Mouse (Mus musculus) urinary bladder, adult 2 months (tissue): ENCODE results near the gene 4930578C19Rik. TPM values are rescaled to one million over a fixed set of nuclear protein-coding genes. Genes with fewer than 3 reads are reported as not detected.
"Not testable (repeated sequence)": the region's sequence is repeated elsewhere in the genome, so short reads cannot be mapped to it uniquely, and the experiment has no call there.

Experiments
- DNase-seq: peaks from one replicate; pipeline ENCODE4 v3.0.0; 2022; ENCODE audit warnings: low spot score
- polyA plus RNA-seq: library from polyadenylated mRNA; depleted of rRNA; stranded (reverse); fragments of >200 nt; gene quantifications from 2 replicates; pipeline ENCODE4 v1.2.3, GENCODE M21; 2012; rRNA removed

Gene 4930578C19Rik
- 2.8 TPM in 2 replicates for polyA plus RNA-seq

DNA sequence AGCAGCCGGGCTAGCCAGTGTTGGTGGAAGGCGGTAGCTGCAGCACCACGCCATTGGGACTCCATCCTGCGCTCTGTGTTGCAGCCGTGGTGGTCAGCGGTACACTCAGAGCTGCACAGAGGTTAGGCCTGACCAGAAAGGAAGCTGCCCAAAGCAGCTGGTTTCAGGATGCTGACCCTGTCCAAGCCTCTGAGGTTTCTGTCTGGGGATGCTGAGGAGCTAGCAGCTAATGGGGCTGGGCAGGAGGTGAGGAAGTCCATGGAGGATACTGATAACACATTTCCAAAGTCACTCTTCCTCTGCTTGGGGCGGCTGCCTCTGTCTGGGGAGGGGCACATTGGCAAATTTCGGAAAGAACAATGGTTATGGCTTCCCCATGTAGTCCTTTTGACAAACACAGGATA, at the start of gene 4930578C19Rik:
4930578C19Rik (minus strand) TSS at position 200 of the 404 bp plus-strand sequence.
- DNase-seq, result no peak

DNA sequence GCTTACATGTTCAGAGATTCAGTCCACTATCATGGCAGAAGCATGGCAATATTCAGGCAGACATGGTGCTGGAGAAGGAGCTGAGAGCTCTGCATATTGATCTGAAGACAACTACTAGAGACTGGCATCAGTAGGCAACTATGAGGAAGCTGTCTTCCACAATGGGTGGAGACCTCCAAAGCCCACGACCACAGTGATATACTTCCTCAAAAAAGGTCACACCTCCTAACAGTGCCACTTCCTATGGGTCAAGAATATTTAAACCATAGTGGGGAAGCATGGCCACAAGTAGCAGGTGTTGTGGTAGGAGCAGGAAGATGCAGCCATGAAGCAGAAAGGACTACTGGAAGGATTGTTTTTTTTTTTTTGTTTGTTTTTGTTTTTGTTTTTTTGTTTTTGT, 6.5 kb upstream of the 4930578C19Rik start:
- no peak for DNase-seq

DNA sequence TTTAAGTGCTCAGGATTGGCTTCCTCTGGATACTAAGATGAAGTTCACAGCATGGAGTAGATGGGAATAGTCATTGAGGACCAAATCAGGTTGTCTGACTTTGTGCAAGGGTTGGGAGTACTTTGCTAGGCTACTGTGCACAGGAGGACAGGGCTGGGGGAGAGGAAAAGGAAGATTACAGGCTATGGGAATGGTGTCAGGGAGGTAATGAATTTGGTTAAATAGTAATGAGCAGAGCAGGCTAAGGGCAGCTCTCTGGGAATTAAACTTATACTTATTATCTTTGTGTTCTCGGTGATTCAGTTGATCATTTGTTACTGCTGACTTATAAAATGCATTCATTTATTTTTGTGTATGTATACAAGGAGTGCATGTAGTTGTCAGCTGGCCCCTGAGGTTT, 1.7 kb upstream of the 4930578C19Rik start:
- no peak for DNase-seq

DNA sequence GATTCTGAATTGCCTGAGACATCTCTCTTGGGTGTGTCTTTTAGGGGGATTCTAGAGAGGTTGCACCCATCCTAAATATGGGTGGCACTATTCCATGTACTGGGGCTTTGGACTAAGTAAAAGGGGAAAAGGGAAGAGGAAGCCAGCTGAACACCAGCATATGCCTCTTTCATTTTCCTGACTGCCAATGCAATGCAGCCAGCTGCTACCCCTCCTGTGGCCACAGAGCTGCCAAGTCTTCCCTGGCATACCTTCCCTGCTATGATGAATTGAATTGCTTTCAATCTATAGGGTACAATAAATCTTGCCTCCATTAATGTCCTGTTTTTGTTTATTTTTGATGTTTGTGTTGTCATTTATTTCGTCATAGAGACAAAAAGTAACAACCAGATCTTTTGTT, 9.6 kb downstream of the 4930578C19Rik start:
- no peak for DNase-seq

DNA sequence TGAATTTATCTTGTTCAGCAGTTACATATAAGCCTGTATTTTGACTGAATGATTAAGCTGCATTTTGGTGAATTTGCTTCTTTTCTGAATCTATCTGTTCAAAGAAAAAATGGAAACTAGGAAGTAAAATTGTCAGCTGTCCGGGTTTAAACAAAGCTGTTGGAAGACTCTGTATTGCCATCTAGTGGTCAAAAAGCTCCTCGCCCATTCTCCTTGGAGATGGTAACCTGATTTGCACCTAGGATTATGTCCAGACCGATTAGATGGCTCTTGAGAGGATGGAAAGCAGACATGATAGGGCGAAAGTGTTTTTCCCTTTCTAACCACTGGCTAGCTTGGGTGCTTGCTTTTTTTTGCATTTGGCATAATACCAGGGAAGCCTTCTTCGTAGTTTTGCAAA, 19.1 kb downstream of the 4930578C19Rik start:
- DNase-seq, result no peak

DNA sequence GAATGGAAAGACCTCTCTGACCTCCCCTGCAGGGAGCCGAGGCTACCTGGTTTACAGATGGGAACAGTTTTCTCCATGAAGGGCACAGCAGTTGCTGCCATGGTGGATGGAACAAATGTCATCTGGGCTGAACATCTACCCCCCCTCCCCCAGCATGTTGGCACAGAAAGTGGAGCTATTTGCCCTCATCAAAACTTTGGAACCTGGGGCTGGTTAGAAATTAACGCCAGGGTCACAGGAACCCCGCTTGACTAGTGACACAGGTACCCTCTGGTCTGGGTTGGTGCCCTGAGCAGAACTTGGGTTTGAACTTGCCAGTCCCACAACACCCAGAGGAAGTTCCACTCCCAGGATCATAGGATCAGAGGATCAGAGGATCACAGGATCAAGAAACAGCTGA, 35.7 kb downstream of the 4930578C19Rik start:
- no peak for DNase-seq

DNA sequence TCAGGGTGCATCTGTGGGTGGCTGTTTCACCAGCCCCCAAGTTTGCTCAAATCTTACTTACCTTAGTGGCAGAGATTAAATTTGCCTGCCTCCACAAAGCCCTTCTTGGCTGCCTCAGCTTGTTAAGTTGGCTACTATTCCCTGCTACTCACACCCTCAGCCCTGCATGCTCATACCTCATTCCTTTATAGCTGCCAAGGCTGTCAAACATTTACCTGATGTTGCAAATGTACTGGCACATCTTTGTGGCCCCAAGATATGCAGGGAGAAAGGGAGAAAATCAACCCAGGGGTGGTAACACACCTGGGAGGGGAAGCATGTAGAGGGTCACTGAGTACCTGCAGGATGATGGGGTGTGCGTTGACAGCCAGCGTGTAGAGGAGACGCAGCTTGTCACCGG, 38.0 kb downstream of the 4930578C19Rik start:
- DNase-seq, result no peak

DNA sequence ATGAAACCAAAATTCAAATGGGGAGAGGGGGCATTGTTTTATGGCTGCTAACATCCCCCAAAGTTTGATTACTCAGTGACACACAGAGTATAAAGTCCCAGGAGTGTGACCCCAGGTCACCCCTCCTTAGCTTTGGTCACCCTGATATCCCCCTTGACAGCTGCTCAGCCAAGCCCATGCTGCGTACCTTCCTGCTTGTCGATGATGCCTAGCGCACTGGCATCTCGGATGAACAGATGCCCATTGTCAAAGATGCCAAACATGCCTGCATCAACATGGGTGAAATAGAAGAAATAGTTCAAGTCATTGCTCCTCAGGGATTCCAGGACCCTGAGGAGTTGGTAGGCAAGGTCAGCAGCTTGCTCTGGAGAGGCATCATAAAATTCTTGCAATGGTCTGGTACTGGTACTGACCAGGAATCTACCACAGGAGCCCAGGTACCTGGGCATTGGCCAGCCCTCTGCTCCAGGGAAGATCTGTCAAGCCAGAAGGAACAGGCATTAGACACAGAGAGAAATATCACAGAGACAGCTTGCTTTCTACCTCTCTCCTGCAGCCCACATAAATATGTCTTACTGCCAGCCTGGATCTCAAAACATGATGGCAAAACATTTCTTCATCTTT, 40.9 kb downstream of the 4930578C19Rik start:
- DNase-seq, result no peak

DNA sequence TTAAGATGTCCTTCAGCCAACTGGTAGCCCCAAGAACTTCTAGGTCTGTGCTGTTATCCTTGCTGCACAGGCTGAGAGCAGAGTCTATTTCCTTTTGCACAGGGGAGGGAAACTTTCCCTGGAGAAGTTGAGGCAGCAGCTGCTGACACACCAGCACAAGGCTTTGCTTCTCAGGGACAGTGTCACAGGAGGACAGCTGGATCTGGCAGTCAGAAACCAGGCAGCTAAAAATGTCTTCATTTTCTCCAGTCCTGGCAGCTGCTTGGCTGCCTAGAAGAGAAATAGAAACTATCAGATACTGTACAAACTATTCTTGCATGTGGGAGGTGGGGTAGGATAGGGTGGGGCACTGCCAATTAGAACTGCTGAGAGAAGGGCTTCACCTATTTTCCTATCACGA, 42.2 kb downstream of the 4930578C19Rik start:
- DNase-seq, result no peak

DNA sequence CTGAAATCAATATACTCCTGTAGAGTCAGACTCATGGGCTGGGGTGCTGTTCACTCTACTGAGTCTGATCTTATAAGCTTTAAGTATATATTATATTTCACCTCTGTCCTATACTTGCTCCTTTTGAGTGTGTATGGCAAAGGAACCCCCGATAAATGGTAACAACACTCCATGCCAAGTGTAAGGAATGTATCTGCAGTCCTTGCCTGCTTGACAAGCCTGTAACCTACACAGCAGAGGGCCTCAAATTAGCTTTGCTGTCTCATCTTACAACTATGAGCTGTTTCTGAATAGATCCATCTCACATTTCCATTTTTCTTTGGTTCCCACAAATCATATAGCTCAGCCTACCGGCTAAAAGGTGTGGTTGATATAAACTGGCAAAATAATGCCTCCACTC, 46.6 kb downstream of the 4930578C19Rik start:
- DNase-seq, result no peak

DNA sequence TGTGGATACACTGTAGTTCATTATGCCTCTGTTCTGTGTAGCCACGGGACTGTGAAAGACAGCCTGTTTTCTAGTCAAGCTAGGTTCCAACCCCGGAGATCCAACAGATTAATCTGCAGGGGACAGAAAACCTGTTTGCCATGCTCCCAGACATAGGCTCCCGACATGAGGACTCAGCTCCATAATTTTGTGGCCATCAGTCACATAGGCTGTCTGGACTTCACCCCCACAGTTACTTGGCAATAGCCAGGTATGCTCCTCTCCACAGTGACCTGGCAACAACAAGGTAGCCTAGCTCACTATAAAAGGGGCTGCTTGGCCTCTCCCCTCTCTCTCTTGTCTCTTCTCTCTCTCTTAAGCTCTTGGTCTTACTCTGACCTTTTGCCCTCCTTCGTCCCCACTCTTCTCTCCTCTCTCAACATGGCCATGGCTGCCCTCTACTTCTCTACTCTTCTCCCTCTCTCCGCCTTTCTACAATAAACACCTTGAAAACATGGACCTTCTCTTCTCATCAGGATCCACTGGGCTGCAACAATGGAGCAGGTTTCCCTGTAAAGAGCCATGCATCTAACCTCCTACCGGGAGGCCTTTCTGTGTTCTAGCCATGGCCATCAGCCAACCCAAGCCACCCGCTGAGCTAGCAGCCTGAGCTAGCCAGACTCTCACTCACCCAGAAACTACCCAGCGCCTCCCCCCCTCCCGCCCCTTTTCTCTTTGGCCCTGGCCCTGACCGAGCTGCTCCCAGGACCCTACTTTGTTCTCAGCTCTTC, 49.9 kb downstream of the 4930578C19Rik start:
- DNase-seq, result no peak

DNA sequence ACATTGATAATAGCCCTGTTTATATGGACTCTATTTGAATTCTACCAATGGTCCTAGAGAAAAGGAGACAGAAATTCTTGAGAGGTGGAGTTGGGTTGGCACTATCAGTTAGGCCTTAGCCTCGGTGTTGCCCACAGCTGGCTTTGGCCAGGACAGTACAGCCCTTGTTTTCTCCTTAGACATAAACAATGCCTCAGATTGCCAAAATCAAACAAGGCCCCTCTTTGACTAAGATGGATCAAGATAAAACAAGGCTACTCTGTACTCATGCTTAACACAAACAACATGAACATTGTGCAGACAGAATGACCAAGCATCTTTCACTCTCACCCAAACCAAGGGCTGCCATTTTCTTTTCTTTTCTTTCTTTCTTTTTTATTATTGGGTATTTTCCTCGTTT, 51.6 kb downstream of the 4930578C19Rik start:
- no peak for DNase-seq

DNA sequence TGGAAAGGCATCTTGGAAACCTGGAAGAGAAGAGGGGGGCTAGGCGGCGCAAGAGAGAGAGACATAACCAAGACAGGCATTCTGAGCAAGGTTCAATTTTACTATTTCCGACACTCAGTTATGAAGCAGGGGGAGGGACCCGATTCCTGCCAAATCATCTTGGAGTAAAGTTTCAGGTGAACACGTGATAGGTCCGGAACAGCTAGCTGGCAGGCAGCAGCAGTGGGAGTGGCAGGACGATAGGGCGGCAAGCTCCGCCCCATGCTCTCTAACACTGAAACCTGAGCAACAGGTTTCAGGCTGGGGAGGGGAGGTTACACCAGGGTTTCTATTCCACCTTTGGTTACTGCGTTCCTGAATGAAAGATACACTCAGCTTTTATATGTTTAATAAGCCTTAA, 58.9 kb downstream of the 4930578C19Rik start:
- DNase-seq, result no peak

DNA sequence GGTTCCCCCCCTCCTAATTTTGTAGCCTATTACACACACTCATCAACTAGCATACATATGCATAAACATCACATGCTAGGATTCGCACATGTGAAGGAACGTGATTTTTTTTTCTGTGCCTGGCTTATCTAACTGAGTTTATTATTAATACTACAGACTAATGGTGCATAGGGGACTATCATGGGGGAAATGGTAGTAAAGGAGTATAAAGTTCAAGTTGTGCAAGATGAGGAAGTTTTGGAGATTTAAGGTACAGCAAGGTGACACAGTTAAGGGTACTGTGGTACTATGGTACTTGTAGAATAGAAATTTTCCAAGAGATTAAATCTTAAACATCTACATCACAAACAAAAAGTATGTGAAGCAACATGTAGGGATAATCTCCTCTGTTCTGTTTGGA, 64.5 kb downstream of the 4930578C19Rik start:
- DNase-seq, result no peak

DNA sequence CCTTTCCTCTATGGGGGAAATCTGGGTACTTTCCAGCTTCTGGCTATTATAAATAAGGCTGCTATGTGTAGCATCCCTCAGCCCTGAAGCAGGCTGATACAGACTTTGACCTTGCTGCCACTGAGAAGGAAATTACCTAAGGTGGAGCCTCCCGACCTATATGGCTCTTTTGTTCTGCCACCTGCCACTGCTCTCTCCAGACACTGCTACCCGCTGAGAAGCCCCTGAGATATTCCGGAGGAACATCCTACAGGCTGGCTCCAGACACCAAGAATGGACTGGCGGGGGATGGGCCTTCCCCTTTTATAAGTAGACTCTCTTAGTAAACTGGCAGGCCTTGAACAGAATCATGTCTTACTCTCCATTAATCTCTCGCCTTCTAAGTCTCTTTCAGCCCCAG, 77.0 kb downstream of the 4930578C19Rik start:
- not testable (repeated sequence) for DNase-seq
